ENCODE assay signal across 8 mouse cellular contexts in genomic region chr13:44634616-44635015, GRCm38 (mm10).
DNase-seq lines count a peak whose midpoint lies in the region; ATAC-seq and TF ChIP-seq lines count a peak whose summit lies in the region.

No protein-coding gene starts in this region.

- H3K4me3 ChIP-seq in forebrain, embryonic 10.5 days: peak overlapping the region; percentile 32
- no peak overlapping the region for H3K4me3 ChIP-seq in forebrain, embryonic 15.5 days
- H3K4me3 ChIP-seq in lung, embryonic 16.5 days (ENCODE audit: low read length): no peak overlapping the region
- no peak overlapping the region for H3K4me3 ChIP-seq in lung, adult 2 months (replicated peaks; ENCODE audit: extremely low read depth, low read depth, low read length)
- no peak overlapping the region for H3K4me3 ChIP-seq in stomach, embryonic 15.5 days (replicated peaks)

- no peak for DNase-seq in forebrain, embryonic 10.5 days (ENCODE audit: extremely low spot score, low spot score)
- DNase-seq in lung, adult 2 months: no peak
- DNase-seq in urinary bladder, adult 18-20 months (ENCODE audit: low spot score in 2 of 2): no peak
- DNase-seq in adipocyte (ENCODE audit: low spot score): no peak

- peaks cover 27% of the 10 kb centered on the region for H3K4me1 ChIP-seq in forebrain, embryonic 10.5 days
- H3K4me1 ChIP-seq in forebrain, embryonic 15.5 days: peaks cover 11% of the 10 kb centered on the region
- H3K4me1 ChIP-seq in lung, embryonic 16.5 days (replicated peaks; ENCODE audit: control insufficient read depth, insufficient read depth, low read length): peaks cover 24% of the 10 kb centered on the region
- H3K4me1 ChIP-seq in lung, adult 2 months (ENCODE audit: control insufficient read depth, insufficient read depth, low read length): no peaks in the 10 kb centered on the region; the same call in 1 of the 2 replicates
- H3K4me1 ChIP-seq in stomach, embryonic 15.5 days: peaks cover 12% of the 10 kb centered on the region; the same call in 1 of the 2 replicates

- WGBS in forebrain, embryonic 10.5 days: 15% methylated on average over 11 of the region's 11 CpGs
- 18% methylated on average over 11 of the region's 11 CpGs for WGBS in forebrain, embryonic 15.5 days
- WGBS in lung, embryonic 16.5 days: 7% methylated on average over 11 of the region's 11 CpGs
- WGBS in lung, adult 2 months: 32% methylated on average over 11 of the region's 11 CpGs
- 15% methylated on average over 11 of the region's 11 CpGs for WGBS in stomach, embryonic 15.5 days

- ATAC-seq in forebrain, embryonic 15.5 days (replicated peaks): no peak
- ATAC-seq in lung, embryonic 16.5 days (ENCODE audit: low read depth): no peak
- peak; percentile 61 for ATAC-seq in inflammation-experienced regulatory T-cells, adult 6 months
- no peak for ATAC-seq in stomach, embryonic 15.5 days (ENCODE audit: insufficient read depth, low FRiP score, low read depth)

- H3K27ac ChIP-seq in forebrain, embryonic 10.5 days: 0 out of 2 replicates have a peak overlapping the region, but pooled peaks have one; percentile 81
- no peak overlapping the region for H3K27ac ChIP-seq in forebrain, embryonic 15.5 days (replicated peaks)
- peak overlapping the region; percentile 49 for H3K27ac ChIP-seq in lung, embryonic 16.5 days (ENCODE audit: low read length)
- no peak overlapping the region for H3K27ac ChIP-seq in stomach, embryonic 15.5 days

- no peak for TF ChIP-seq CTCF in lung, adult 2 months (IDR thresholded peaks at IDR 0.05; ENCODE audit: insufficient read depth, low read length)

- H3K9ac ChIP-seq in forebrain, embryonic 15.5 days (replicated peaks): no peak overlapping the region
- no peak overlapping the region; the same call in 1 of the 2 replicates for H3K9ac ChIP-seq in lung, embryonic 16.5 days (ENCODE audit: low read length)
- no peak overlapping the region for H3K9ac ChIP-seq in stomach, embryonic 15.5 days

- H3K36me3 ChIP-seq in forebrain, embryonic 10.5 days (replicated peaks): no peaks in the 10 kb centered on the region
- no peaks in the 10 kb centered on the region for H3K36me3 ChIP-seq in forebrain, embryonic 15.5 days
- H3K36me3 ChIP-seq in lung, embryonic 16.5 days (ENCODE audit: control insufficient read depth, insufficient read depth, low read length): no peaks in the 10 kb centered on the region
- no peaks in the 10 kb centered on the region for H3K36me3 ChIP-seq in stomach, embryonic 15.5 days

- H3K9me3 ChIP-seq in forebrain, embryonic 10.5 days: peaks cover 6% of the 10 kb centered on the region; the same call in 1 of the 2 replicates
- no peaks in the 10 kb centered on the region for H3K9me3 ChIP-seq in forebrain, embryonic 15.5 days
- 0 out of 2 replicates have a peak, but pooled peaks cover 2% of the 10 kb centered on the region for H3K9me3 ChIP-seq in lung, embryonic 16.5 days (ENCODE audit: control insufficient read depth, low read length)
- H3K9me3 ChIP-seq in stomach, embryonic 15.5 days: no peaks in the 10 kb centered on the region

- H3K4me2 ChIP-seq in forebrain, embryonic 15.5 days (replicated peaks): no peak overlapping the region
- H3K4me2 ChIP-seq in lung, embryonic 16.5 days (ENCODE audit: low read depth, low read length): peak overlapping the region; percentile 48
- H3K4me2 ChIP-seq in stomach, embryonic 15.5 days: peak overlapping the region; percentile 27; the same call in 1 of the 2 replicates

- H3K27me3 ChIP-seq in forebrain, embryonic 10.5 days (ENCODE audit: poor library complexity, severe bottlenecking): peaks cover 9% of the 10 kb centered on the region; the same call in 1 of the 2 replicates
- no peaks in the 10 kb centered on the region; the same call in 1 of the 2 replicates for H3K27me3 ChIP-seq in forebrain, embryonic 15.5 days
- no peaks in the 10 kb centered on the region for H3K27me3 ChIP-seq in lung, embryonic 16.5 days (ENCODE audit: control insufficient read depth, insufficient read depth, low read depth, low read length)
- H3K27me3 ChIP-seq in stomach, embryonic 15.5 days (replicated peaks): no peaks in the 10 kb centered on the region

- TF ChIP-seq POLR2A in lung, adult 2 months (IDR thresholded peaks at IDR 0.05; ENCODE audit: borderline replicate concordance, extremely low read depth, low read depth, low read length): no peak

Comparison
In these comparisons a context has a peak if more than half of its experiments do, and no peak if none do; other contexts are left out.
1. H3K27ac ChIP-seq: peak in forebrain, embryonic 10.5 days (single experiment) and lung, embryonic 16.5 days (single experiment); none in forebrain, embryonic 15.5 days (single experiment) and stomach, embryonic 15.5 days (single experiment).